Mouse (Mus musculus): Measurements from ENCODE around the gene Clps. TPM values are rescaled to one million over a fixed set of nuclear protein-coding genes. Genes with fewer than 3 reads are reported as not detected.
"Not testable (repeated sequence)": the region's sequence is repeated elsewhere in the genome, so short reads cannot be mapped to it uniquely, and the experiment has no call there.

Clps gene
- polyA plus RNA-seq, 1 experiment from 2014 or later: 0.33 TPM

GRCm38 (mm10) chr17:28572521-28572920 is 12.0 kb upstream of the Clps start:
- H3K36me3 ChIP-seq (ENCODE audit: insufficient read depth): no peaks in the 10 kb centered on the region
- no peak for TF ChIP-seq CTCF (IDR thresholded peaks at IDR 0.05; ENCODE audit: low read depth)
- no peak overlapping the region for H3K9ac ChIP-seq
- H3K9me3 ChIP-seq (ENCODE audit: low read depth, low read length): no peaks in the 10 kb centered on the region
- DNase-seq: no peak
- no peak for ATAC-seq (ENCODE audit: insufficient read depth)
- 0 out of 2 replicates have a peak, but pooled peaks cover 3% of the 10 kb centered on the region for H3K4me1 ChIP-seq (ENCODE audit: insufficient read depth)
- no peak overlapping the region for H3K4me2 ChIP-seq
- H3K4me3 ChIP-seq (ENCODE audit: low read depth, low read length): no peak overlapping the region
- no peak overlapping the region for H3K27ac ChIP-seq (ENCODE audit: low read depth)
- WGBS: 78% methylated on average over 7 of the region's 7 CpGs
- no peaks in the 10 kb centered on the region for H3K27me3 ChIP-seq (ENCODE audit: insufficient read depth, low read length)

GRCm38 (mm10) chr17:28571868-28572267 is 11.3 kb upstream of the Clps start:
- Histone ChIP-seq H3K4me3 (ENCODE audit: low read depth, low read length) (no peak overlapping the region), H3K9ac (no peak overlapping the region), H3K9me3 (ENCODE audit: low read depth, low read length) (no peaks in the 10 kb centered on the region), H3K4me1 (ENCODE audit: insufficient read depth) (0 out of 2 replicates have a peak, but pooled peaks cover 3% of the 10 kb centered on the region), H3K27ac (ENCODE audit: low read depth) (no peak overlapping the region), H3K27me3 (ENCODE audit: insufficient read depth, low read length) (no peaks in the 10 kb centered on the region), H3K4me2 (no peak overlapping the region), H3K36me3 (ENCODE audit: insufficient read depth) (no peaks in the 10 kb centered on the region)
- no peak for TF ChIP-seq CTCF (IDR thresholded peaks at IDR 0.05; ENCODE audit: low read depth)
- no peak for ATAC-seq (ENCODE audit: insufficient read depth)
- DNase-seq: peak; percentile 23
- 66% methylated on average over 3 of the region's 3 CpGs for WGBS

- H3K36me3 ChIP-seq (ENCODE audit: insufficient read depth): no peaks in the 10 kb centered on the region
- H3K4me2 ChIP-seq: no peak overlapping the region
- DNase-seq (no peak), ATAC-seq (ENCODE audit: insufficient read depth) (no peak)
- H3K9ac ChIP-seq: no peak overlapping the region
- no peaks in the 10 kb centered on the region for H3K27me3 ChIP-seq (ENCODE audit: insufficient read depth, low read length)
- H3K9me3 ChIP-seq (ENCODE audit: low read depth, low read length): no peaks in the 10 kb centered on the region
- no peak overlapping the region for H3K4me3 ChIP-seq (ENCODE audit: low read depth, low read length)
- no peaks in the 10 kb centered on the region for H3K4me1 ChIP-seq (ENCODE audit: insufficient read depth)
- no peak for TF ChIP-seq CTCF (IDR thresholded peaks at IDR 0.05; ENCODE audit: low read depth)
- no peak overlapping the region for H3K27ac ChIP-seq (ENCODE audit: low read depth)
- WGBS: 38% methylated on average over 3 of the region's 3 CpGs
Observed at GRCm38 (mm10) chr17:28567541-28567940, 7.0 kb upstream of the Clps start.

GRCm38 (mm10) chr17:28565181-28565580 is 4.6 kb upstream of the Clps start:
- no peak overlapping the region for H3K9ac ChIP-seq
- no peaks in the 10 kb centered on the region for H3K9me3 ChIP-seq (ENCODE audit: low read depth, low read length)
- H3K4me2 ChIP-seq: no peak overlapping the region
- no peak for TF ChIP-seq CTCF (IDR thresholded peaks at IDR 0.05; ENCODE audit: low read depth)
- no peak overlapping the region for H3K27ac ChIP-seq (ENCODE audit: low read depth)
- H3K4me1 ChIP-seq (ENCODE audit: insufficient read depth): no peaks in the 10 kb centered on the region; the same call in 1 of the 2 replicates
- H3K4me3 ChIP-seq (ENCODE audit: low read depth, low read length): no peak overlapping the region
- no peak for DNase-seq
- no peaks in the 10 kb centered on the region for H3K27me3 ChIP-seq (ENCODE audit: insufficient read depth, low read length)
- no peaks in the 10 kb centered on the region for H3K36me3 ChIP-seq (ENCODE audit: insufficient read depth)
- ATAC-seq (ENCODE audit: insufficient read depth): no peak

DNA sequence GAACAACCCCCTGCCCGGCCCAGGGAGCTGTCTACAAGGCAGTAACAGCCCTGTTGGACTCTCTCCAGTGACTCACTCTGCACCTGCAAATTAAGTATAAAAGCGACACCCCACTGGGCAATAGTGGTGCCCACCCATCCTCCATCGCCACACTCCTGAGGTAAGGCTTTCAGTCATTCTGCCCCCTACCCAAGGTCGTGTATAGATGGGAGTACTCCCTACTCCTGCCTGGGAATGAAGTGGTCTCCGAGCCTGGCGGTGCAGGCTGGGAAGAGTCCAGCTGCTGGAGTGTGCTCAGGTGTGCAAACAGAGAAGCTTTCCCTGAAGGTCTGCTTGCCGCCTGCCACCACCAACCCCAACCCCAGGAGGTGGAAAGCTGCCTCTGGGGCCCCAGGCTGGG is 1.0 kb upstream of the Clps start:
- no peak overlapping the region for H3K9ac ChIP-seq
- no peak for TF ChIP-seq CTCF (IDR thresholded peaks at IDR 0.05; ENCODE audit: low read depth)
- H3K27ac ChIP-seq (ENCODE audit: low read depth): peak overlapping the region; percentile 68
- H3K9me3 ChIP-seq (ENCODE audit: low read depth, low read length): no peaks in the 10 kb centered on the region
- H3K4me3 ChIP-seq (ENCODE audit: low read depth, low read length): no peak overlapping the region
- H3K36me3 ChIP-seq (ENCODE audit: insufficient read depth): no peaks in the 10 kb centered on the region
- H3K4me1 ChIP-seq (ENCODE audit: insufficient read depth): no peaks in the 10 kb centered on the region; the same call in 1 of the 2 replicates
- DNase-seq (peak; percentile 50), ATAC-seq (ENCODE audit: insufficient read depth) (peak; percentile 78)
- 39% methylated on average over 7 of the region's 7 CpGs for WGBS
- H3K27me3 ChIP-seq (ENCODE audit: insufficient read depth, low read length): no peaks in the 10 kb centered on the region
- H3K4me2 ChIP-seq: no peak overlapping the region

DNA sequence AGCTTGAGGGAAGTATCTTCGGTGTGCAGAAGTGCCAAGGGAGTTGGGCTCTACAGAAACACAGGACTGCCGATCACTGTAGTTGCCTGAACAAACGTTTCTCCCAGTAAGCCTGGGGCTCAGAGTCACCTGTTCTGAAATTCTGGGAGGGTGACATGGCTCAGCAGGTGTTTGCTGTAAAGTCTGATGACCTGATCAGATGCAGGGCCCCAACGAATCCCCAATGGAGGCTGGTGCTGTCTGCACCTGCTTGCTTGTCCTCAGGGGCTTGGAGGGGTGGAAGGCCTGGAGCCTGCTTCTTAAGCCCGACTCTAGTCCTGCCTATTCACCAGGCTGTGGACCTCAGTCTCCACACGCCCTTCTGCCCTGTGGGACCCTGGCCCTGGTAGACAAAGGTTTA is 2.8 kb downstream of the Clps start:
- WGBS: 66% methylated on average over 6 of the region's 6 CpGs

GRCm38 (mm10) chr17:28556635-28557396 is 3.8 kb downstream of the Clps start:
- Histone ChIP-seq H3K4me3 (ENCODE audit: low read depth, low read length) (no peak overlapping the region), H3K9ac (no peak overlapping the region), H3K27ac (ENCODE audit: low read depth) (no peak overlapping the region), H3K4me1 (ENCODE audit: insufficient read depth) (no peaks in the 10 kb centered on the region; the same call in 1 of the 2 replicates), H3K27me3 (ENCODE audit: insufficient read depth, low read length) (no peaks in the 10 kb centered on the region), H3K36me3 (ENCODE audit: insufficient read depth) (no peaks in the 10 kb centered on the region), H3K9me3 (ENCODE audit: low read depth, low read length) (no peaks in the 10 kb centered on the region), H3K4me2 (no peak overlapping the region)
- 46% methylated on average over 6 of the region's 6 CpGs for WGBS
- DNase-seq: peak; percentile 41
- no peak for TF ChIP-seq CTCF (IDR thresholded peaks at IDR 0.05; ENCODE audit: low read depth)
- ATAC-seq (ENCODE audit: insufficient read depth): no peak

More for the DNA sequence above, 2.8 kb downstream of the Clps start:
- Histone ChIP-seq H3K4me2 (no peak overlapping the region), H3K4me1 (ENCODE audit: insufficient read depth) (no peaks in the 10 kb centered on the region; the same call in 1 of the 2 replicates), H3K36me3 (ENCODE audit: insufficient read depth) (no peaks in the 10 kb centered on the region), H3K27ac (ENCODE audit: low read depth) (no peak overlapping the region), H3K4me3 (ENCODE audit: low read depth, low read length) (no peak overlapping the region), H3K9ac (no peak overlapping the region), H3K9me3 (ENCODE audit: low read depth, low read length) (no peaks in the 10 kb centered on the region), H3K27me3 (ENCODE audit: insufficient read depth, low read length) (no peaks in the 10 kb centered on the region)
- DNase-seq (no peak), ATAC-seq (ENCODE audit: insufficient read depth) (no peak)
- no peak for TF ChIP-seq CTCF (IDR thresholded peaks at IDR 0.05; ENCODE audit: low read depth)

DNA sequence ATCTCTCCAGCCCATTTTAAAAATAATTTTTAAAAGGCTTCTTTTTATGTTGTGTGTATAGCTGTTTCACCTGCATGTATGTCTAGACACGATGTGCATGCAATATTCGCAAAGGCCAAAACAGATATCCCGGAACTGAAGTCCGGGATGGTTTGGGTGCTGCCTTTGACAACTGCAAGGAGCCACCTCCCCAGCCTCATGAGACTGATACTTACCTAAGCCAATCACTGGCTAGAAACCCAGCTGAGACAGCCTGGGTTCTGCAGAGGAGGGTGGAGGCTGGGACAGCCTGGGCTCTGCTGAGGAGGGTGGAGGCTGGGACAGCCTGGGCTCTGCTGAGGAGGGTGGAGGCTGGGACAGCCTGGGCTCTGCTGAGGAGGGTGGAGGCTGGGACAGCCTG is 6.5 kb downstream of the Clps start:
- not testable (repeated sequence) for H3K9ac ChIP-seq; H3K4me3 ChIP-seq (ENCODE audit: low read depth, low read length); H3K27me3 ChIP-seq (ENCODE audit: insufficient read depth, low read length); H3K27ac ChIP-seq (ENCODE audit: low read depth); ATAC-seq (ENCODE audit: insufficient read depth); H3K4me1 ChIP-seq (ENCODE audit: insufficient read depth); H3K9me3 ChIP-seq (ENCODE audit: low read depth, low read length); H3K4me2 ChIP-seq; DNase-seq; H3K36me3 ChIP-seq (ENCODE audit: insufficient read depth)
- 93% methylated on average over 4 of the region's 4 CpGs for WGBS

Data from lung, embryonic 14.5 days (tissue).